Mouse (Mus musculus) megakaryocyte, embryonic 14.5 days (primary cell): Measurements from ENCODE around the gene Kmt5a. TPM values are rescaled to one million over a fixed set of nuclear protein-coding genes. Genes with fewer than 3 reads are reported as not detected.

Experiments used
- H3K27me3 ChIP-seq: replicated peaks from 2 replicates; pipeline ENCODE3; 2012; ENCODE audit warnings: inconsistent platforms
- H3K36me3 ChIP-seq: replicated peaks from 2 replicates; pipeline ENCODE3; 2012; ENCODE audit warnings: low read length, inconsistent platforms, mixed read lengths
- H3K4me1 ChIP-seq: 2 replicates; pipeline ENCODE4 v1.6.1; 2012; ENCODE audit warnings: inconsistent platforms
- H3K4me3 ChIP-seq: replicated peaks from 2 replicates; pipeline ENCODE3; 2012; ENCODE audit warnings: moderate library complexity, mild to moderate bottlenecking, inconsistent platforms
- H3K9me3 ChIP-seq: 2 replicates; pipeline ENCODE4 v1.6.1; 2012; ENCODE audit warnings: inconsistent platforms
- FLI1 ChIP-seq: IDR thresholded peaks from 2 replicates; pipeline ENCODE4 v1.6.1; 2012; ENCODE audit warnings: low read length, inconsistent platforms, mixed read lengths
- GATA1 ChIP-seq: IDR thresholded peaks from 3 replicates; pipeline ENCODE4 v1.6.1; 2012; ENCODE audit warnings: mixed read lengths, low read length, inconsistent platforms, borderline replicate concordance
- polyA plus RNA-seq: library from polyadenylated mRNA; stranded (reverse); fragments of >175 nt; gene quantifications from 2 replicates; pipeline ENCODE4 v1.2.3, GENCODE M21; 2012; ENCODE audit warnings: low replicate concordance; ENCODE audit not compliant: insufficient read depth

Kmt5a gene
- polyA plus RNA-seq, 1 experiment: 134 TPM

- Histone ChIP-seq H3K36me3 (peaks cover 12% of the 10 kb centered on the region), H3K9me3 (no peaks in the 10 kb centered on the region), H3K4me1 (peaks cover 20% of the 10 kb centered on the region), H3K4me3 (no peak overlapping the region), H3K27me3 (peaks cover 19% of the 10 kb centered on the region)
- no peak for TF ChIP-seq FLI1
- TF ChIP-seq GATA1: no peak
These were observed 70.9 kb downstream of the Kmt5a start for GRCm38 (mm10) chr5:124510536-124511050.

Other genes starting within 250 kb of the Kmt5a start
- gene Pitpnm2, start 190.2 kb upstream of the Kmt5a start, polyA plus RNA-seq: 30.1 and 45.3 TPM in 2 replicates
- gene Mphosph9, start 112.0 kb upstream of the Kmt5a start, polyA plus RNA-seq: 1.8 TPM in 1 of 2 replicates, not detected in the other
- gene 2810006K23Rik, start 111.8 kb upstream of the Kmt5a start, polyA plus RNA-seq: 1.7 and 5.7 TPM in 2 replicates
- 125 and 160 TPM in 2 replicates for gene Cdk2ap1, start 76.8 kb upstream of the Kmt5a start, polyA plus RNA-seq
- gene Sbno1, start 13.9 kb upstream of the Kmt5a start, polyA plus RNA-seq: 4.3 and 5.8 TPM in 2 replicates
- 26.5 and 65.3 TPM in 2 replicates for gene Rilpl2, start 38.4 kb downstream of the Kmt5a start, polyA plus RNA-seq
- gene Snrnp35, start 43.2 kb downstream of the Kmt5a start, polyA plus RNA-seq: 8.7 and 27.1 TPM in 2 replicates
- gene Rilpl1, start 91.5 kb downstream of the Kmt5a start, polyA plus RNA-seq: 0.75 and 11.4 TPM in 2 replicates
- gene Tmed2, start 100.8 kb downstream of the Kmt5a start, polyA plus RNA-seq: 72.2 and 125 TPM in 2 replicates
- gene Ddx55, start 112.9 kb downstream of the Kmt5a start, polyA plus RNA-seq: 4.6 and 7.1 TPM in 2 replicates
- gene Eif2b1, start 139.2 kb downstream of the Kmt5a start, polyA plus RNA-seq: 8.4 and 10.9 TPM in 2 replicates
- 3.1 TPM in 1 of 2 replicates, not detected in the other for gene Gtf2h3, start 139.2 kb downstream of the Kmt5a start, polyA plus RNA-seq
- 24.2 and 43.3 TPM in 2 replicates for gene Atp6v0a2, start 188.6 kb downstream of the Kmt5a start, polyA plus RNA-seq